Mouse (Mus musculus) testis, adult 10 weeks (tissue): ENCODE data around the gene Mpnd. TPM values are rescaled to one million over a fixed set of nuclear protein-coding genes. Genes with fewer than 3 reads are reported as not detected.

Source experiments
- polyA plus RNA-seq: library from polyadenylated mRNA; stranded (reverse); fragments of 350-450 nt; fragmentation: Illumina TruSeq; extraction: RNeasy Lipid Tissue Mini Kit (QIAGEN cat#74804); gene quantifications from one replicate; pipeline ENCODE4 v1.2.3, GENCODE M21; 2014; ENCODE audit warnings: low read depth, low replicate concordance

Mpnd gene
- not detected for polyA plus RNA-seq

DNA sequence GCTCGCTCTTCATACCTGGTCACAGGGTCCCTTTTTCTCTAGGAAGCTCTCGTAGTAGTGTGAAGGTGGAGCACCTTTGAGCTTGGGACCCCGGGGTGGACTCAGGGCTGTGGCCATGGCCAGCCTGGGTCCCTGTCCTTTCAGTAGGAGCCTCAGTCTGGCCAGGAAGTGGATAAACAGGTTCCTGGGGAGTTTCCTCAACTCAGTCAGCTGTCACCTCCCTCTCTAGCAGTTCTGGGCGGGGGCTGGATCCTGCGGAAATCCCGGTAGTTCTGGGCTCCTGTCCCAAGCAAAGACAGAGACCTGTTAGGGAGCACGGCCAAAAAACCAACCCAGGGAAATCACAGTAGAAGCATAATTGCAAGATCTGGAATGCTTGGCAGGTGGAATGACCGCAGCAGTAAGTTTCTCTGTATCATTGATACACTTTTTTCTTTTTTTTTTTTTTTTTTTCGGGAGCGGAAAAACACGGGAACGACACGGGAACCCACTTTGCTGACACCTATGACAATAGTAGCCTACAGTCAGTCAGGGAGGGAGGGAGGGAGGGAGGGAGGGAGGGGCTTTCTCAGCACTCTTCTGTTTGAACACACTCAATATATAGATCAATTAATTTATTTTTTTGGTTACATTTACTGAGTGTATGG lies at the start of gene Mpnd, which contains the start of gene Stap2:
Gene Mpnd (plus strand): TSS at position 297 of the 647 bp plus-strand sequence.
Gene Stap2 (minus strand): TSS at position 170 of the 647 bp plus-strand sequence.

DNA sequence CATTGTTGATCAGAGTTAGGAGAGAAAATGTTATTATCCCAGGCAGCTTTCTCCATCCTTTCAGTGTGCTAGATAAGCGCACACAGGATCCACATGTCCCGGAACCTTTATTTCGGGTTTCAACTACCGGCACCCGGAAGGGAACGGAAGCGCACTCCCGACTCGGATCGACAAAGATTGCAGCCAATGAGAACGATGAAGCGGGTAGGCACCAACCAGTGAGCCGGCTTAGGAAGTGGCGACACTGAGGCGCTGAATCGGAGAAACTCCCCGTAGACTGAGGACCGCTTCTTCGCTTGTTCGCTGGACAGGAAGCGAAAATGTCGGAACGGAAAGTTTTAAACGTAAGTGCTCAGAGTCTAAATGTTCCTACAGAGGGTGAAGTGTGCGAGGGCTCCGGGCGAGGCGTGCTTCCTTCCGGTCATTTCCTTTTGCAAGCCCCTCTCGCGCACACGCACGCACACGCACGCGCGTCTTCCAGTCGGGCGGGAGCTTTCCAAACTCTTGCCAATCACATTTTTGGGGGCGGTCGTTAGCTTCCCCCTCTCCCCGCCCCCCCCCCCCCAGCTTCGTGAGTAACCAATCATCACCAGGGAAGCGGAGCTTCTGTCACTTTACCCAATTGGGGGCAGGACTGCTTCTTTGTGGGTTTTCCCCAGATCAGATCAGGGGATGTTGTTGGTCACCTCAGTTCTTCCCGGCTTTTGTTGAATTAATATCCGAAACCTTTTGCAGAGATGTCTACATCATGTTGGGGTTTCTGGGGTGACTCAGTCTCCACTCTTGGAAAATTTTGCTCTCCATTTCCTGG lies 46.4 kb upstream of the Mpnd start, which contains the start of gene Yju2:
Gene Yju2 (plus strand): TSS at position 182 of the 811 bp plus-strand sequence.

GRCm38 (mm10) chr17:55969966-55970891 lies 35.3 kb upstream of the Mpnd start, which contains the start of gene Shd:
Gene Shd (plus strand): TSS chr17:55970467.

DNA sequence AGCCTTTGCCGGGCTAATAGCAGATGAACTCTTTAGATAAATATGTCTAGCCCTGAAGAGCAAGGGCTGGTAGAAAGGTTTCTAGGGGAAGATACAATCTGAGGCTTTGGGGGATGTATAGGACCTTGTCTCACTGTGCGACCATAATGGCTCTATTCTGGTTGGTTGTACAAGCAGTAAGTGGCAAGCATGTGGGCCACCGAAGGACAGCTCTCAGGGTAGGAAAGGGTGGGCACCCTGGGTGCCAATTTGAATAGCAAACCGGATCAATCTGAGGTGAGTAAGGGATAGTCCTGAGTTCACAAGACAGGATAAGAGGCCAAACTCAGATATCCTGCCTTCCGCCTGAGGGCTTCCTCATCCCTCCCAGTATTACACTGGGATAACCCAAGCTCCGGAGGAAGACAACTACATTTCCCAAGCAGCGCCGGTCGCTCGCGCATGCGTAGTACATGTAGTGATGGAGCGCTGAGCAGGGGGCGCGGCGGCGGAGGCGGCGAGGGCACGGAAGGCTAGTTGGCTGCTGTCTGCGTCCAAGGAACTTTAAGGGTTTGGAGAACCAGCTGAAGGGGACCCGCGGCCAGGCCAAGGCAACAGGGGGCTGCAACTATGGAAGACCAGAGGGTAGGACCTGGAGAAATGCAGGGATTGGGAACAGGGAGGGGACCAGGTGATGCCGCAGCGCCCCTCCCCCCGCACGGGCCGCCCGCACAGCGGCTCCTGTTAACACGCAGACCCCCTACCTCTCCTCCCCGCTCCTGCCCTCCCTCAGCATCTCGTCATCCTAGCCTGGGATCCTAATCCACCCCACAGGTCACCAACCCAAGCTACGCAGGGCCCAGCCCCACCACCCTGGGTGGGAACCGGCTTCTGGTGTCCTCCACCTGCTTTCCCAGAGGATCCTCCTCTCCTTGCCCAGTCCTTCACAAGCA lies 19.2 kb upstream of the Mpnd start, which contains the start of gene Fsd1:
Gene Fsd1 (plus strand): TSS at position 480 of the 932 bp plus-strand sequence.

DNA sequence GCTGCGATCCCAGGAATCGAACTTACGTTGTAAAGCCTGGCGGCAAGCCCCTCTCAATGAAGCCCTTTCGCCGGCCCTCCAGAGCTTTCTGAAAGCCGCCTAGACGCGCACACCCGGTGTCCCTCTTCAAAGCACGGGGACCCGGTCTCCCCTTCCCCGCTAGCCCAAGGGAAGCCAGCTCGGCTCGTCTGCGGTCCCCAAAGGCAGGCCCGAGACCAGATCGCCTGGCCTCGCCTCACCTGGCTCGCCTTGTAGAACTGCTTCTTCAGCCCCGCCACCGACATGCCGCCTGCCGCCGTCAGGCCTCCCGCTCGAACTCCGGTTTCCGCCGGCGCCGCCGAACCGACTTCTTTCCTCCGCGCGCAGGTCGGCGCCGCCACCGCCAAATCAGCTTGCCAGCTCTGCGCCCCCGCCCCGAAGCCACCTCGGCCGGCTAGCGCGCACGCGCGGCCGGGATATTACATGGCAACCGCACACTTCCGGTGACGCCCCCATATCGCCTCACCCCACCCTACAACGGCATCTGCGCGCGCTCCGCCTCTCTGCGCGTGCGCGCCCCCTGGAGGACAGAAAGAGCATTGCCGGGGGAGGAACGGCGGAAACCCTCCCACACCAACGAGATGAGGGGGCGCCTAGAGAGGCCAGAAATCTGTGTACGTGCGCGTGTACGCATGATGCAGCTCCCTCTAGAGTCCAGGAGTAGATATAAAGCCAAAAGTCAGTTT lies 30.8 kb downstream of the Mpnd start, which contains the start of gene Sh3gl1:
Gene Sh3gl1 (minus strand): TSS at position 460 of the 725 bp plus-strand sequence.

GRCm38 (mm10) chr17:56040030-56040856 lies 34.7 kb downstream of the Mpnd start, which contains the start of gene Chaf1a:
Gene Chaf1a (plus strand): TSS chr17:56040439.

Other genes with a start within 250 kb of the Mpnd start
- gene Zfp119a, start 126.8 kb upstream of the Mpnd start, polyA plus RNA-seq, result 3.0 TPM
- gene Zfp959, start 113.6 kb upstream of the Mpnd start, polyA plus RNA-seq, result 4.6 TPM
- 5.8 TPM for gene Zfp119b, start 56.2 kb upstream of the Mpnd start, polyA plus RNA-seq
- not detected for gene Ebi3, start 53.1 kb upstream of the Mpnd start, polyA plus RNA-seq
- 1.1 TPM for gene Yju2, start 46.6 kb upstream of the Mpnd start, polyA plus RNA-seq
- not detected for gene Shd, start 35.2 kb upstream of the Mpnd start, polyA plus RNA-seq
- not detected for gene Fsd1, start 19.2 kb upstream of the Mpnd start, polyA plus RNA-seq
- 2.7 TPM for gene Stap2, start 127 bp upstream of the Mpnd start, polyA plus RNA-seq
- 1.3 TPM for gene Sh3gl1, start 30.9 kb downstream of the Mpnd start, polyA plus RNA-seq
- 9.1 TPM for gene Chaf1a, start 34.7 kb downstream of the Mpnd start, polyA plus RNA-seq
- 116 TPM for gene Ubxn6, start 69.3 kb downstream of the Mpnd start, polyA plus RNA-seq
- gene Hdgfl2, start 73.9 kb downstream of the Mpnd start, polyA plus RNA-seq, result 8.6 TPM
- gene Plin4, start 104.1 kb downstream of the Mpnd start, polyA plus RNA-seq, result 0.07 TPM
- 0.46 TPM for gene Plin5, start 111.9 kb downstream of the Mpnd start, polyA plus RNA-seq
- gene Lrg1, start 116.3 kb downstream of the Mpnd start, polyA plus RNA-seq, result not detected
- not detected for gene Sema6b, start 134.6 kb downstream of the Mpnd start, polyA plus RNA-seq
- 0.07 TPM for gene Tnfaip8l1, start 156.8 kb downstream of the Mpnd start, polyA plus RNA-seq
- 9.1 TPM for gene Mydgf, start 178.2 kb downstream of the Mpnd start, polyA plus RNA-seq
- 0.27 TPM for gene Dpp9, start 213.2 kb downstream of the Mpnd start, polyA plus RNA-seq